Mouse (Mus musculus) cerebellum, adult 2 months (tissue): Measurements from ENCODE around the gene Klk1b8.

Source experiments
- CTCF ChIP-seq: fragments of 200-500 bp; IDR thresholded peaks from 2 replicates; pipeline ENCODE4 v1.5.1; 2011; ENCODE audit warnings: low read depth, mild to moderate bottlenecking, control low read depth, low read length, moderate library complexity, borderline replicate concordance; ENCODE audit not compliant: insufficient read depth
- POLR2A ChIP-seq: fragments of 200-500 bp; IDR thresholded peaks from 2 replicates; pipeline ENCODE4 v1.6.1; 2011; ENCODE audit warnings: low read length, control low read depth, borderline replicate concordance; ENCODE audit not compliant: insufficient read depth

DNA sequence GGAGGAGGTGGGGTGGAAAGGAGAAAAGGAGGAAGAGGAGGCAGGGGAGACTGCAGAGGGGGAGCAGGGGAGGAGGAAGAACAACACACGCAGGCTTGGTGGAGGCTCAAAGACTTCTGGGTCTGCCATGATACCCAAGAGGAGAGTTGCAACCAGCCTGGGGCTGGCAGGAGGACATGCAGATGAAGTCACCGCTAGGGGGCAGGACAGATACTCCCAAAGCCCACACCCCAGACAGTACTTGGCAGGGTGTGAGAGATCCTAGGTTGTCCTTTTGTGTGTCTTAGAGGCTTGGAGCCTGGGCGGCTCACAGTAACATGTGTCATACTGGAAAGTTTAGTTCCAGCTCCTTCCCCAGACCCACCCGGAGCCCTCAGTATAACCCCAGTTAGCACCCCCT lies 21.9 kb upstream of the Klk1b8 start:
- TF ChIP-seq CTCF (peak; percentile 25; the same call in 1 of the 2 replicates), POLR2A (no peak)
